Mouse (Mus musculus) heart, adult 11 months (tissue): Measurements from ENCODE around the gene Ramp2.

Source experiments
- DNase-seq: peaks from one replicate; pipeline ENCODE4 v3.0.0; 2022

The Ramp2 gene

DNA sequence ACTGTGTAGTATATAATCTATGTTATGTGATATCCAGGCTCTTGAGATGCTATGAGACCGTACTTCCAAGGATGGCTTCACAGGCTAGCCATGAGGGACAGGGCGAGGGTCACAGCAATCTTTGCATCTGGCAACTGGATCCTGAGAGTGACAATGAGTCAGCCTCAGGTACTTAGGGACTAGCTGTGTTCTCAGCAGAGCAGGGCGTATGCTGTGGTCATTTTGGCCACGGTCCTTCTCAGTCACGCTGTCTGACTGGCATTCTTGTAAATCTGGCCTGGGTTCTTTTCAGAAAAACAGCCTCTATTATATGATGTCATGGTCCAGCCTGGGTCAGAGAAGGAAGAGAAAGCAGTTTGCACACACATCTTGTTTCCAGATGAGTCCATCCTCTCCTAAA is 9.0 kb upstream of the Ramp2 start:
- DNase-seq = peak; percentile 89

DNA sequence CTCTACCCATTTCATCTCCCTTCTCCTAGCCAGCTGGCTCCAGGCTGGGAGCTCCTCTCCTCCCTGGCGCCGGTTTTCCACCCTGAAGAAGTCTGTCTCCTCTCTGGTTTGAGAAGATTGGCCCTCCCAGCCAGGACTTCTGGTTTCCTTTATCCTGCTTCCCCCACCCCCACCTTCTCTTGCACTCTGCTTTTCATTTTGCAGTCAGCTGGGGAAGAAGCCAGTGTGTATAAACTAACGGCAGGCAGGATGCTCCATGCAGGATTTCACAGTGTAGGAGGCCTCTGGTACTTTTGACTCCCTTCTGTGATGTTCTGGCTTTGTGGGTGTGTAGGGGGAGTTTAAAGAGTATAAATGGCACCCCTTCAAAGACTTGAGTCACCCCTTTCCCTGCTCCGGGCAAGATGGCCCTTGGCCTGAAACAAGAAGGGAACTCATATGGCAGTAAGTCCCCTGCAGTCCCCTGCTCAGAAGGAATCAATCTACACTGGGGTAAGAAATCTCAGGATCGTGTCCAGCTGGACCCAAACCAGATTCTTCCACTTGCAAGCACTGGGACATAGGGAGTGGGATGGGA is 7.7 kb upstream of the Ramp2 start:
- peak; percentile 95 for DNase-seq

DNA sequence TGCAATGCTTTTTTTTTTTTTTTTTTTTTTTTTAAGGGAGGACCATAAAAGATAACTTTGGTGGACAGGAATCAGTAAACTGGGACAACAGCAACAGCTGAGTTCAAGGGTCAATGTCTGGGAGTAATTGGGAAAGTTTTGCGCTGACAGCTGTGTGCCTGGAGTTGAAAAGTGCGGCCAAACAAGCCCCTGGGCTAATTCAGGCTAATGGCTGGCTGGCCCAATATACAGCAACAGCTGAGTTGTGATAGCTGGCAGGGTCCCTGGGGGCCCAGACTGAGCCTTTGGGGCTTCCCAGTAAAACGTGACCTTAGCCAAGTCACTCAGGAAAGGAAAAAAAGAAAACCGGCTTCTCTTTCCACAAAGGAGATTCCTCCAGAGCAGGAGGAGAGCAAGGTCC is 757 bp upstream of the Ramp2 start:
- peak; percentile 98 for DNase-seq

DNA sequence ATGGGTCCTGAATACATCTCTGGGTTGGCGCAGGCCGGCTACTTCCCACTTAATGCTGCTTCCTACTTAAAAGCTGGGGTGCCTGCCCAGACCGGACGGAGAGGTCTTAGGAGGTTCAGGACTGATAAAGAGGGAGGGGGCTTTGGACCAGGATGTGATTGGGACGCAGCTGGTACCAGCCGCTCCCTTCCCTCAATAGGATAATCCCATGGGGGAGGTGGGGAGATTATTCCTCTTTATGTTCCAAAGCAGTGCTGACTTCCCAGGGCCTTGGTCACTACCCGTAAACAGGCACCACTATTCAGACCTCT is 829 bp downstream of the Ramp2 start:
- no peak for DNase-seq

DNA sequence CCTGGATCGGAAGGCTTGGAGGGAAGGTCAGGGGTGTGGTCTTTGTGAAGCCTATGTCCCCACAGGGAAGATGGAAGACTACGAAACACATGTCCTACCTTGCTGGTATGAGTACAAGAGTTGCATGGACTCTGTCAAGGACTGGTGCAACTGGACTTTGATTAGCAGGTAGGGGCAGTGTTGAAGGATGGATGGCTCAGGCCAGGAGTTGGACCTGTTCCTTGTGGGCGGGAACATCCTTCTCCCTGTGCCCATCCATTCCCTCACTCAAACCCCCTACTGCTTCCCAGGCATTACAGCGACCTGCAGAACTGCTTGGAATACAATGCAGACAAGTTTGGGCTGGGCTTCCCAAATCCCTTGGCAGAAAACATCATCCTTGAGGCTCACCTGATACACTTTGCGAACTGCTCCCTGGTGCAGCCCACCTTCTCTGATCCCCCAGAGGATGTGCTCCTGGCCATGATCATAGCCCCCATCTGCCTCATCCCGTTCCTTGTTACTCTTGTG is 1.7 kb downstream of the Ramp2 start:
- DNase-seq = peak; percentile 94

DNA sequence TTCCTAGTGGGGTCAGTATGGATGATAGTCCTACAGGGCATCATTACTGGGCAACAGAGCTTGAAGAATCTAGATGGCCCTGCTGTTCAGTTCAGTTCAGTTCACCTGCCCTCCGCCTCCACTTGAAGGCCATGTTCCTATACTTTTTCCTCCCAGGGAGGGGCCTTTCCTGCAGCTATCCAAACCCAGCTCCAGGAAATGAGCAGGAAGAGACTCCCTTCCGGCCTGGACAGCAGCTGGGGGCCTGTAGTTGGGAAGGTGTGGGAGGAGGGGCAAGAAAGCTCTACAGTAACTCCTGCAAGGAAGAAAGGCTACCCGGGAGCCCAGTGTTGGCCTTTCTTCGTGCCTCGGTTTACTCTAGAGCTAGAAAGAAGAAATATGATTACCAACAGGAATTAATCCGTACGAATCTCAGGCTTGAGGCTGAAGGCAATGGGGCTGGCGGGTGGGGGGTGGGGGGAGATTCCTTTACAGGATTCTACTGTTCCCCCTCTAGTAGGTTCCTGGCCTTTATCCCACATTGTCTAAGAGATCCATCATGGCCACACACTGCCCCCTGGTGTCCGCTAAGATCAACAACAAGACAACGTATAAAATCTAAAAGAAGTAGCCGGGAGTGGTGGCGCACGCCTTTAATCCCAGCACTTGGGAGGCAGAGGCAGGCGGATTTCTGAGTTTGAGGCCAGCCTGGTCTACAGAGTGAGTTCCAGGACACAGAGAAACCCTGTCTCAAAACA is 2.6 kb downstream of the Ramp2 start:
- DNase-seq = peak; percentile 99

DNA sequence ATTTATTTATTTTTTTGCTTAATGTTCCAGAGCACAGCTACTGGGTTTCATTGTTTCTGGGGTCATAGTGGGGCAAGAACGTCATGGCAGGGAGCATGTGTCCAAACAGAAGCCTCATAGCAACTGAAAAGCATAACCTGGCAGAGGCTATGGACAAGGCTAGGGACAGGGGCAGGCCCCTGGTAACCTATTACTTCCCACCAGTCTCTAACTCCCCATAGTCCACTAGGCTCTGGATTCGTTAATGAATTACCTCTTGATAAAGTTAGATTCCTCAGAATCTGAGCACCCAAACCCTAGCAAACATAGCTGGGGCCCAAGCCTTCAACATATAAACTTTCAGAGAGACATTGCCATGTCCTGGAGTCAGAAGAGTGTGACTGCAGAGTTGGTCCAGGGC is 5.2 kb downstream of the Ramp2 start:
- DNase-seq = no peak

DNA sequence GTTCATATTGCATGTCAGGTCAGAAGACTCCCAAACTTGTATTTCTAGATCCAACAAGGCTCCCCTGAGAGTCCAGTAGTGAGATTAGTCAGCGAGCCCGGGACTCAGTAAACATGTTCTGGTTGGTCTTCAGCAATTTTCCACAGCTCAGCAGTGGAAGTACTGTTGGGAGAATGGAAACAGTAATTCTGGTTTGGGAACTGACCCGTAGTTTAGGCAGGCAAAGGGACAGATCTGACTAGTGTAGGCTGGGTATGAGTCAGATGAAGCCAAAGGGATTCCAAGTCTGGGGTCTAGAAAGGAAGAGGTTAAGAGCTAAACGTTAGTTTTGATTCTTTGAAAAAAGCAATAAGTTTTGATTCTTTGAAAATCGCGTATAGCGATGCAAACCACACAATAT is 7.1 kb downstream of the Ramp2 start:
- peak; percentile 89 for DNase-seq

DNA sequence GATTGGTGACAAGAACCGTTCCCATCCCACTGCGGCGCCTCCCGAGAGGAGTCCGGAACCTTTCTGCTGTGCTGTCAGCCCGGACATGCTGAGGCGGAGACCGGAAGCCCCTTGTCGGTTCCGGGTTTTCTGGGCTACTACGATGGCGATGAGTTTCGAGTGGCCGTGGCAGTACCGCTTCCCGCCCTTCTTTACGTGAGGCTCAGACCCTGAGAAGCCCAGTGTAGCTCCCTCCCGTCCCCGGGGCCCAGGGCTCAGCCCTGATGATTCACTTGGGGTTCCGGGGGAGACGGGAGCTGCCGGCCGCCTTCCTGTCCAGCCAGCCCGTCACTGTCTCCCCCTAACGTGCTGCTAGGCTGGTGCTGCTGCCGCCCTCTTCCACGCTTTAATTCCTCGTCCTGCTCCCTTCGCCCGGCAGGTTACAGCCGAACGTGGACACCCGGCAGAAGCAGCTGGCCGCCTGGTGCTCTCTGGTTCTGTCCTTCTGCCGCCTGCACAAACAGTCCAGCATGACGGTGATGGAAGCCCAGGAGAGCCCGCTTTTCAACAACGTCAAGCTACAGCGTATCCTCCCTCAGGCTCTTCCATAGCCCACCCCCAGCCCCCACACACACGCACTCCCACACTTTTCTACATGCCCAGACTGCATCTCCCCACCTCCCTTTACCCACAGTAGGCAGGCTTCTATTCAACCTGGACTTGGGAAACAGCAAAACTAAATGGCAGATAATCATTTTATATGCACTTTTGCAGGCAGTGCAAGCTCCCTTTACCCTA is 8.0 kb downstream of the Ramp2 start, which contains the start of gene Vps25:
Vps25 (plus strand) TSS at position 95 of the 777 bp plus-strand sequence.
- peak; percentile 98 for DNase-seq

DNA sequence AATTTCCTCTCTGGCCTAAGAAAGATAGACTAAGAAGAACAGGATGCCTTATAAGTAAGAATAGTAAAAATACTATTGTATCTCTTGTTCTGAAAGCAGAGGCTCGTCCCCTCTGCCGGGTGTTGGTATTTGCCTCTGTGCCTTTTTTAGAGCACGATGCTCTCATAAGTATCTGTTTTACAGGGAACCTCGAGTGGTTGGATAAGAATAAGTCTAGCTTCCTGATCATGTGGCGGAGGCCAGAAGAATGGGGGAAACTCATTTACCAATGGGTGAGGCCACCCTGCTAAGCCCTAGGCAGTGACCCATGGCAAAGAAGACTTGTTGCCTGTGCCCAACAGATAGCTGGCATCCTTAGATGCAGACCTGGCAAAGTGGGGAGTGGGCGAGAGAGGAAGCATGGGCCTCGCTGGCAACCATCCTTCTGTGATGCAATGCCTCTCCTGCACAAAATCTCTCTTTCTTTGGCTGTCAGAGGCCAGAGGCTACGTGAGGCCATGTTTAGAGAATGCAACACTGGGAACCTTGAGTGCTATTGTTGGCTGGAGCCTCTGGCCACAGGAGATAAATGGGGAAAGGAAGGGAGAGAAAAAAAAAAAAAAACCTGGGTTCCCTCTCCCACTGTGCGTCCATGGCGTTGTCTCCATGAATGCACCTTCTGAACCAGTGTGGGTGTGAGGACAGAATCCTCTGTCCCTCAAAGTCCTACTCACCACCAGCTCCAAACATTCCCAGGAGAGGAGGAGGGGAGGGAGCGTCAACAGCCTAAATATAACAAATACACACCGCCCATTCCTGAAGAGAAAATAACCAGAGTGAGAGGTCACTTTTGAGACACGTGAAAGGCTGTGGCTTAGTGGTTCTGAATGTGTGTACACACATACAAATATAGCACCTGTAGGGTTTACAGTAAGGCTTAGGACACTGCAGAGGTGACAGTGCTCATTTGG is 10.3 kb downstream of the Ramp2 start:
- peak; percentile 97 for DNase-seq

DNA sequence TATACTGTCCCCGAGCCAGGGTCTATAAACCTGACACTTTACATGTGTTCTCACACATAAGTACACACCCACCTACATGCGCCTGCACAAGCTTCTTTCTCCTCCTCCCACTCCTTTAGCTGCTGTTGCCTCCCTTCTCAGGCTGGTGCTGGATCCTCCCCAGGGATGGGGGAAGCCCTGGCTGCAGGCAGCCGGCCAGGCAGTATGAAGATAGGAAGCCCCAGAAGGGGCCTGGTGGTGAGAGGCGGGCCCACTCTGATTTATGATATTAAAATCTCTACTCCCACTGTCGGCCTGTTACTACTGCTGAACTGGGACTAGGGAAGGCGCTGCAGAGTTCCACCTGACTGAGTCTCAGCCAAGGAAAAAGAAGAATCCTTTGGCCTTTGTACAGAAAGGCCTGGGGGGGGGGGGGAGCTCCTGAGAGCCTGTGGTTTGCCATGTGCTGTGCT is 13.5 kb downstream of the Ramp2 start:
- DNase-seq = peak; percentile 97

DNA sequence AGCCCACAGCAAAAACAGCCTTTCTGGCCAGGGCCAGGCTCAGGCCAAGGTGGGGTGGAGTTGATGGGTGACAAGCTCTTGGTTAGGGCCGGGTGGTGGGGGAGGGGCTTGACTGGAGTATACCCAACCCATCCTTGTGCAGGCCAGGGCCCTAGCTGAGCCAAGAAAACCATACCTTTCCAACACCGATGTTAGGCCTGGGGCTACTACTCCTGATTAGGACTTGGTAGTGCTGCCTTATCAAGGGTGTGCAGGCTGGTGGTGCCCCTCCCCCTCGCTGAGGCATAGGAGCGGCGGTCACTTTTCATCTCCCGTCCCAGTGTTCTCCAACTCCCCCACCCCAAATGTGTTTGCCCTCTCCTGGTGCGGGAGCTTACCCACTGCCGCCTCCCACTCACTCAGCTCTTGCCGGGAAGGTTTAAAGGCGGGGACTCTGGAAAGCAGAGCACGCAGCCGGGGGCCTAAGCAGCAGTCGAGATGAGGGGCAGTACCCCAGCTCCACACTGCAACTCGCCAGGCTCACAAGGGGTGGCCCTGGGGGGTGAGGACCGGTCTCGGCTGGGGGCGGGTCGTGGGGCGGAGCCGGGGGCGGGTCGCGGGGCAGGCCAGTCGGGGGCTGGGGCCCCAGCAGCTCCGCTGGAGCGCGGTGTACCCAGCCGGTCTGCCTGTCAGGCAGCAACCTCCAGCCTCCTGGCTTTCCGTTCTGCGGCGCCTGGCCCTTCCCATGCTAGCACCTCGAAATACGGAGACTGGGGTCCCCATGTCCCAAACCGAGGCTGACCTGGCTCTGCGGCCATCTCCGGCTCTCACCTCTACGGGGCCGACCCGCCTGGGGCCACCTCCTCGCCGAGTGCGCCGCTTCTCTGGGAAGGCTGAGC is 14.4 kb downstream of the Ramp2 start, which contains the start of gene Wnk4:
Wnk4 (plus strand) TSS at position 620 of the 878 bp plus-strand sequence.
- peak; percentile 98 for DNase-seq

DNA sequence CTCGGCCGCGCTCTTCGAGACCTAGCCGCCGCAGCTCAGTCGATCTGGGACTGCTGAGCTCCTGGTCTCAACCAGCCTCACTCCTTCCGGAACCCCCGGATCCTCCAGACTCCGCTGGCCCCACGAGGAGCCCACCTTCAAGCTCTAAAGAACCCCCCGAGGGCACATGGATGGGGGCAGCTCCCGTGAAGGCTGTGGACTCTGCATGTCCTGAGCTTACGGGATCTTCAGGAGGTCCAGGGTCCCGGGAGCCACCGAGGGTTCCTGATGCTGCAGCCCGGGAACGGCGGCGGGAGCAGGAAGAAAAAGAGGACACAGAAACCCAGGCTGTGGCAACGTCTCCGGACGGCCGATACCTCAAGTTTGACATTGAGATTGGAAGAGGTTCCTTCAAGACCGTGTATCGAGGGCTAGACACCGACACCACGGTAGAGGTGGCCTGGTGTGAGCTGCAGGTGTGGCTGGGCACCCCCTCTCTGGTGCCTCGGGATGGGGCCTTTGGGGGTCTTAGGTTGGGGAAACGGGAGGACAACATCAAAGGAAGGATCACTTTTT is 15.1 kb downstream of the Ramp2 start:
- peak; percentile 89 for DNase-seq

DNA sequence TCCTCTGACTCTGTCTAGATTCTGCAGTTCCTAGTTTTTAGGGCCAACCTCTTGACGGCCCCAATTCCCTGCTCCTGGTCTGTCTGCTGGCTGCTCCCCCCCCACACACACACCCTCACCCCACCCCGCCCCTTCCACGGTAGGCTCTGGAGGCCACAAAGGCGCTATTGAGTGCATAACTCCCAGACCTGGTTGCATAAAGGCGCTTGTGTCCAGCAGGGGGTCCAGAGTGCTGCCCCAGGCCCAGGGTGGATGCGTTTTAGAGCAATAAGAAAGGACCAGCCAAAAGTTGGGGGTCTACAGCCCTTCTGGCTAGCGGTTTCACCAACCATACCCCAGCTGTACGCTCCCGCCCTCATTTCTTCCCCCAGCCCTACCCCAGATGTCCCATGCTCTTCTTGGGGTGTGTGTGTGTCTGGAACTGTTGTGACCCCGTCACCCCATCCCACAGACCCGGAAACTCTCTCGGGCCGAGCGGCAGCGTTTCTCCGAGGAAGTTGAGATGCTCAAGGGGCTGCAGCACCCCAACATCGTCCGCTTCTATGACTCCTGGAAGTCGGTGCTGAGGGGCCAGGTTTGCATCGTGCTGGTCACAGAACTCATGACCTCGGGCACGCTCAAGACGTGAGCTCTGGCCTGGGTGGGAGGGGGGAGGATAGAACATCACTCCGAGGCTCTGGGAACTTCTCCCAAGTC is 16.6 kb downstream of the Ramp2 start:
- peak; percentile 91 for DNase-seq

DNA sequence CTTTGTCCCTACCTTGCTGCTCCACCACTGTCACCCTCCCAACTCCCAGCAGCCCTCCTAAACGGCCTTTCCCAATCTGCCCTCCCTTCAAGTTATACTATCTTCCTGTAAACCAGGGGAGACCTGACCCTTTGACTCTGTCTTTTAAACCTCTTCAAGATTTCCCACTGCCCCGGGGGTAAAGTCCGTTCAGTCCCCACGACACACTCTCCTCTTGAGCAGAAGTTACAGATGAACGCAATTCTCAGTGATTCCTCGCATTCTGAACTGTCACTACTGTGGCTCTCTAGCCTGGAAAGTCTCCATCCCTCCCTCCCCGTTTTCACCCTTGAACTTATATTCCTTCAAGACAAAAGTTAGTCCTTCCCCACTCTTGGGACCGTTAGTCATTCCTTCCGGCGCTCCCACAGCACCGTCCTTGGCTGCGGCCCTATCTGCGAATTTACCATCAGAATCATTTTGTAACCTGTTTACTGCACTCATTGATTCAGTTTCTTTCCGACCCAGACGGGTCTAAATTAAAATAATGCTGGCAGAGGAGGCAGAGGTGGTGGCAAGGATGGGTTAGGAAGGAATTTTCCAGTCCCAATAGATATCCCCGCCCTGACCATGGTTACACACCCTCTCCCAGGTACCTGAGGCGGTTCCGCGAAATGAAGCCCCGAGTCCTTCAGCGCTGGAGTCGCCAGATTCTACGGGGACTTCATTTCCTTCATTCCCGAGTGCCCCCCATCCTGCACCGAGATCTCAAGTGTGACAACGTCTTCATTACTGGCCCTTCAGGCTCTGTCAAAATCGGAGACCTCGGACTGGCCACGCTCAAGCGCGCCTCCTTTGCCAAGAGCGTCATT is 17.5 kb downstream of the Ramp2 start:
- peak; percentile 91 for DNase-seq

DNA sequence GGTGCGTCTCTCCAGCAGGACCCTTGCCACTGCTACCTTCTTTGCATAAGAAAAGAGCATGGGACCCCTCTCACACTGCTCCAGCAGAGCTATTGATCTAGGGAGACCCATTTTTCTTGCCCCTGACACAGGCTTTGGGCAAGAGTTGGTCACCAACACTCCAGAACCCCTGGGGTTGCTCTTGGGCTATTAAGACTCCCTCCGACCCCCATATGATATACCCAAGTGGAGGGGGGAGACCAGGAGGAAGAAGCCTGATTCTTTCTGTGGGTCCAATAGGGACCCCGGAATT is 18.1 kb downstream of the Ramp2 start:
- no peak for DNase-seq

DNA sequence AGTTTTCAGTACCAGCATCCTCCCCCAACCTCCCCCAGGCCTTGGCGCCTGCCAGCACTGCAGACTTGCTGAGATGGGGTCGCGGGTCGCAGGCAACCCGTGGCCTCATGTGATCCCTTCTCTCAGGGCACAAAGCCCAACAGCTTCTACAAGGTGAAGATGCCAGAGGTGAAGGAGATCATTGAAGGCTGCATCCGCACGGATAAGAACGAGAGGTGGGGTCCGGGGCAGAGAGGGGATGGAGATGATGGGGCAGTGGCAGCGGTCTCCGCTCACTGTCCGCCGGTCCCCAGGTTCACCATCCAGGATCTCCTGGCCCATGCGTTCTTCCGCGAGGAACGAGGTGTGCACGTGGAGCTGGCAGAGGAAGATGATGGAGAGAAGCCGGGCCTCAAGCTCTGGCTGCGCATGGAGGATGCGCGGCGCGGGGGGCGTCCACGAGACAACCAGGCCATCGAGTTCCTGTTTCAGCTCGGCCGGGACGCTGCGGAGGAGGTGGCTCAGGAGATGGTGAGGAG is 19.2 kb downstream of the Ramp2 start:
- DNase-seq = no peak

DNA sequence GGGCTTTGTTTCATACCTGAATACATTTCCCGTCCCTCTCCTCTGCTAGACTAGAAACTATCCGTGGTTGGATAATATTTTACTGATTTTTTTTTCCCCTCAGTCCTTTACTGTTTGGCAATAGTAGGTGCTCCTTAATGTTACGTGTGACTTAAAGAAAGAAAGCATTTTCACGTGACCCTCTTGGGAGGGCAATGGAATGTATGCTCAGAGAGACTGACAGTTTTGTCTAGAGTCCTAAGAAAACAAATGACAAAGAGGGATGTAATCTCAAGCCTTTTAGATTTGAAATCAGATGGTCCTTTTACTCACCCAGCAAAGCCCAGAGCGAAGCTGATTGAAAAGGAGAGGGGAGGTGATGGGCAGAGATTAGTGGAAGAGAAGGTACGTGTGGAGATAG is 20.1 kb downstream of the Ramp2 start:
- no peak for DNase-seq

DNA sequence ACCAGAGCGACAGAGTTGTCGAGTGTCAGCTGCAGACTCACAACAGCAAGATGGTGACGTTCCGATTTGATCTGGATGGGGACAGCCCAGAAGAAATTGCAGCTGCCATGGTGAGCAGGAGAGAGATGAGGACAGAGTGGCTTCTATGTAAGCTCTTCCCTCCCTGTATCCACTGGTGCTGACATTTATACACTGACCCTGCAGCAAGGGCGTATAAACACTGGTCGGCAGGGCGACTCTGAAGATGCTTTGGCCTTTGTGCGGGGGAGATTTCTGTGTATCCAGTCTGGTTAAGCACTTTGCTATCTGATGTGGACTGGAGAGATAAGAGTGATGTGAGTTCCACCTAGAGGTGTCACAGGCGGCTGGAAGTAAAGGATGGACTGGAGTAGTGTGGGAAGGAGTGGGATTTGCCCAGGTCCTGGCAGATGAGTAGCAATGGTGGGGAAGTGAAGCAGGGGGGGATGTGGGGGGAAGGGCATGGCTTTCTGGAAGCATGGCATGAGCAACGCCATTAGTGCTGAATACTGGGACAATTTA is 23.8 kb downstream of the Ramp2 start:
- no peak for DNase-seq
